Mouse (Mus musculus) 3T3-L1 (cell line): Measurements from ENCODE around the gene Krt18.

ENCODE experiments used
- DNase-seq: peaks from one replicate; pipeline ENCODE4 v3.0.0-alpha.2; 2015; ENCODE audit warnings: low read depth, low spot score

Krt18 gene

DNA sequence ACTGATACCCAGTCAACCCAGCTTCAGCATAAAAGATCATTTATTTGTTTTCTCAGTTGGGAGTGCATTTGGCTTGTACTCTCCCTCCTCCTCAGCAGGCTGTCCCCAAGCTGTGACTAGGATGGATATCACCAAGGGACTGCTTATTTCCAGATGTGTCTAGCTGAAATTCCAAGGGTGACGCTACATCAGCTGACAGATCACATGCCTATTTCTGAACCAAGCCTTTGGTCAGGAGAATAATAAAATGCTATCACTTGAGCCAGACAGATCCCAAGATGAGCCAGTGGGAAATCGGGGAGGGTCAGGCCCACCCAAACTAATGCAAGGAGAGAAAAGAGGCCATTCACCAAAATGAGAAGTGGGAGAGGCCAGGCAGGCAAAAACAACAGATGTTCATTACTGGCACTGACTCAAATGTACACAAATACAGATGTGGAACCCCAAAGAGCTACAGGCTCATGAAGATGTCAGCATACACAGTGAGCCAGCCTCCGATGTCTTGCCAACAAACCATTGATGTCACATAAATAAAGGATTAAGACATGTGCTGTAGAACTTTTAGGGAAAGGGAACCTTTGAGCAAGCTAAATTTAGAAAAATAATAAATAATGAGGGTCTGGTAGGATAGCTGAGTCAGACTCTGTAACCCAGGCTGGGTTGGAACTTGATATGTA is 17.3 kb upstream of the Krt18 start:
- peak; percentile 93 for DNase-seq

DNA sequence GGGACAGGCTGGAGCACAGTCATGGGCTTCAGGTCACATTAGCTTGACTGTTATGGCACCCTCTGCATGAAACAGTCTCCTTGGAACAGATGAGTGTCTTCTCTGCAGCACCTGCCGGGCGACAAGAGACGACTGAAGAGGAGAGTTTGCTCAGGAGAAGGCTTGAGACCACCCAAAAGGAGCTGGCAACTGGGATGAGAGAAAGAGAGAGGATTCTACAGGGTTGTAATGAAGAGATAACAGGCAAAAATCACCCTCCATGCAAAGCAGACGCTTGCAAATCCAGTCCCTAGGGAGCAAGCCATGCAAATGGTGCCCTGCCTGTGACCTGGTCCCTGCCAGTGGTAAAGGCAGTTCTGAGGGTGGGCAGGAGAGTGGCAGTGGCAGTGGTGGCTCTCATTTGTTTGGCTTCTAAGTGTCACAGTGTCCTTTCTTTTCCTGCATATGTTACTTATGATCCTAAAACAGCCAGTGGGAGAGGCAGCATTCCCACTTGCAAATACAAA is 15.7 kb upstream of the Krt18 start:
- no peak for DNase-seq

DNA sequence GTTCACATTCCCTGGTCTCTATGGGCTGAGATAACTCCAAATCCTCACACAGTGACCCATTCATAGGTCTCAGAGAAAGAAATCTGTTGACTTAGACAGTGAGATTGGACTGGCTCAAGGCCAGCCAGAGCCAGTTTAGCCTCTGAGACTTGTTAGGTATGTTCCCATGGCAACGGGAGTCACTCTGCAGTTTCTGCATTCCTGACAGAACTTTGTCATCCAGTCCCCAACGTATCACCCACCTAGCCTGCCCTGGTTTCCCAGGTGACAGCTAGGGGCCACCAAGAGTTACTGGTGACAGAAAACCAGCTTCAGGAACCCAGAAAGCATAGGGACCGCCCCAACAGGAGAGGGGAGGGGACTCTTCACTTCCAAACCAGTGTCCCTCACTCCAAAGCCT is 14.3 kb upstream of the Krt18 start:
- peak; percentile 76 for DNase-seq

DNA sequence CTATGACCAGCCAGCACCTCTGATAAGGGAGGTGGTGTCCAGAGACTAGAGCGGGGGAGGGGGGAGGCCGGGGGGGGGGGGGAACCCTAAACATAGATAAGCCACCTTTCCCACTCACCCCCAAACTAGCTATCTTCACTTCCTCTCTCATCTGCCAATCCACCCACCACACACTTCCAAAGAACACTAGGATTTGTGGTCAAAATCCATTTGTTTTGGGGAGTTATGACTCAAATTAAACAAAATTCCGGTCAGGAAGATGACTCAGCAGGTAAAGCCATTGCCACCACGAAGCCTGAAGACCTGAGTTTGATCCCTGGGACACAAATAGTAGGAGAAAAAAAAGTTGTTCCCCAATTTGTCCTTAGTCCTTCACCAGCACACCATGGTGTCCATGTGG is 13.1 kb upstream of the Krt18 start:
- peak; percentile 74 for DNase-seq

DNA sequence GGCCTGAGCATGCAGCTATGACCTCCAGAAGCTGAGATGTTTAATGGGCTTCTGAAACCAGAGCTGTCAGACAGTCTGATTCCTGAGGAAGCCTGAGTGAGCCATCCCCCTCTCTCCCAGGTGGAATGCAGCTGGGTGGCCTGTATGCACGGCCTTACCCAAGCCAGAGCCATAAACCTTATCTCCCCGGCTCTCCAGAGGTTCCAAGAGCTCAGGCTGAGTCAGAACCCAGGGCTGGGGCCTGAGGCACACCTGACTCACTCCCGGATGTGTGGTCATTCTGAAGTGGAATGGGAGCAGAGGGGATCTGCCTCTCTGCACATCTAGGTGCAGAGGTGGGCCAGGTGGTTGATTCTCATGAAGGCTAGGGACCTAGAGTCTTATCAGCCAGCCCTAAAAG is 11.9 kb upstream of the Krt18 start:
- peak; percentile 93 for DNase-seq

DNA sequence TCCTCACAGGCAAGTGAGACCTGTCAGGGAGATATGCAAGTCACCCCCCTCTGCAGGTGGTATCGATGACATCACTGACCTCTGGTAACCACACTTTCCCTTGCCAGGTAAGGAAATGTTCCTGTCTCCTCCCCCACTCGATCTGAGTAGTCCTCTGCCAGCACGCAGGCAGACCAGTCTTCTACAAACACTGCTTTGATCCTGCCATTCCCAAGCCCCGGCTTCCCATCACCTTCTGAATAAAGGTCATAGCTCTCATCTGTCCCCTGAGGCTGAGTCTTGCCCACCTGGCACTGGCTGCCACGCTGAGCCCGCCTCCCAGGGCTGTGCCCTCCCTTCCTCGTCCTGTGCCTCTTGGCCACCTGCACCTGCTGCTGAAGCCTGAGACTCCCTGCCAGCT is 11.2 kb upstream of the Krt18 start:
- DNase-seq, result no peak

DNA sequence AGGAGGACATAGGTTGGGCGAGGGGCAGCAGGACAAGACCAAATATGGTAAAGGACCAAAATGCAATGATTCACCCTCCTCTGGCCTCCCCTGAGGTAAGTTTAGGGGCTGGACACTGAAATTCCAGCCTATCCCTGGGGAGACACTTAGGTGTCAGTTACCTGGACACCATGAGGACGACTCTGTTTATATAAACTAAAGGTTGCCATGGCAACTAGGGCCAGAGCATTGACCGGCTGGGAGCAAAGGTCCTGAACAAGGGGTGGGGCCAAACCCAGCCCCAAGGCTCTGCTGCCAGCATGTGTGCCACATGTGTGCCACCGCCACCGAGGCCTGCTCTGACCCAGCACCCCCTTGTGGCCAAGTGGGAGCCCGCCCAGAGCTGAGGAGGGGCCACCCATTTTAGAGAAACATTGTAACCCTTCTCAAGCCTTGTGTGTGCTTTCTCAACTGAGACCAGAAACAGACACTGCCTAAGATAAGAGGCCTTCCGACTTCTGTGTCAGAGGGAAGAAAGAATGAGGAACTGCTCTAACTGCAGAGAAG is 10.0 kb upstream of the Krt18 start:
- peak; percentile 44 for DNase-seq

DNA sequence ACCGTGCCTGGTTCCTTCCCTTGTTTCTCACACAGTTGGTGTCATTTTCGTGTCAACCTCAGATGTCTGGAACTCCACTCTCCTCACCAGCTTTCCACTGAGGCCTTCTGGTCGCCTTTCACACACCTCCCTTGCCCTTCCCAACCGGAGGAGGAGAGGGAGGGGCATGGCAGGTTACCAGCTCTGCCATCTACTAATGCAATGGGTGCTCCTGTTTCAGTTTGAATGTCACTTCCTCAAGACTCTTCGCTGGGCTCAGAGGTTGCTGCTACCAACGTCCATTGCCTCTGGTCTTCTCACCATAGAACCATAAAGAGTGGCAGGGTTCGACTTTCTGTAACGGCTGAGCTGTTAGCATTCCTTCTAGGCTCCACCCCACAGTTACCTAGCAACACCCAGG is 5.5 kb upstream of the Krt18 start:
- DNase-seq, result no peak

DNA sequence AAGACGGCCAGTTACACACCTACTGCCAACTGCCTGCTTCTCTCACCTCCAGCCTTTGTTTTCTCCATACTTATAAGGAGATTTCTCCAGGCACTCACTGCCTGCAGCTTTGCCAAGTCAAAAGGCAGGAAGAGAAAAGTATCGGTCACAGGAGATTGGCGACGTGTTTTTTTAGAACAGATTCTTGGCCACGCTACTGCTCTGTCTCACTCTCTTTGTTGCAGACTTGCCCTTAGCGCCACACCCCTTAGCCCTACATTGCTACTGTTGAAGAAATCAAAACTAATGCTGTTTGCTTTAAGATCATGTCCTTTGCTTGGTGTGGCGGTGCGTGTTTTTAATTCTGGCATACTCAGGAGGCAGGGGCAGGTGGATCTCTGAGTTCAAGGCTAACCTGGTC is 4.1 kb upstream of the Krt18 start:
- DNase-seq, result no peak

DNA sequence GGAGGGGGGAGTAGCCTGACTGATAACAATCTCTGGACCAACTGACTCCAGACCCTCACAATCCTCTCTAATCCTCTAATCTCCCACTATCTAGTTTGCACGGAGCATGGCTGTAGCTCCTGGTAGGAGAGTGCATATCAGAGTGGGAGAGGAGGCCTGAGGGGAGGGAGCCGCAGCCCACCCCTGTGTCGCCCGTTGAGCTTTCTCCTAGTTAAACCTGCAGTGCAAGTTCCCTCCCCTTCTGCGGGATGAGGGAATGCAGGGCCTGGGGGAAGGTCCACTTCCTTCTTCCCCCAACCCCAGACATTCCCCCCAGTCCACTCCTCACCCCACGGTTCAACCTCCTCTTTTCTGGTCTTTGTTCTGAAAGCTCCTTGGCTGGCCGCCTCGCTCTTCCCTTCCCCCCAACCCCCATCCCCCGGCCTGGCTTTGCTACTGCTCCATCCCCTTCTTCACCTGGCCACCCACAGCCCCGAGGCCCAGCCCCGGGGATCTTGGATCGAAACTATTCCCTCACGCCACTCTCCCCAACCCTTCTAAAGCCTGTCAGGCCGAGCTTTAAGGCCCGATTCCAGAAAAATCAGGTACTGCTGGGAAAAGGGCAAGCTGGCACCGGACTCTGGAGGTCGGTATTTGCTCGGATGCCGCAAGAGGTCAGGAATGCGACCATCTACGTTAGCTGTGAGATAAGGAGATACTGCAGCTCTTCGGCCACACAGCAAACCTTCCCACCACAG is 2.7 kb upstream of the Krt18 start:
- DNase-seq, result no peak

DNA sequence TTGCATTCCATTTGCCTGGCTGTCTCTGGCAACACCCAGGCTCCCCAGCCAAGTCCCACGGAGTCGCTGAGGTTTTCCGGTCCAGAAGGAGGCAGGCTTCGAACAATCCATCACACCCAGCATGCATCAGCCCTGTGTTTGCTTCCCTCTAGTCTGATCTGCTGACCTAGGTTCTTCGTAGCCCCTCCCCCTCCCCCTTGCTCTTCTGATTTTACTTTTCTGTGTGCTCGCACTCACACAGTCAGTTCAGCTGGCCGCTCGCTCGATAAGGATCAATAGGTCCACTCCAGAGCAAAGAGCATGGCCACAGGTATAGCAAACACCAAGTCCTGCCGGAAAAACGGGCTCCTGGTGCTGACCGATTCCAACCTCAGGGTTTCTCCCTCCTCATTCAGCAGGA is 1.6 kb upstream of the Krt18 start:
- no peak for DNase-seq

DNA sequence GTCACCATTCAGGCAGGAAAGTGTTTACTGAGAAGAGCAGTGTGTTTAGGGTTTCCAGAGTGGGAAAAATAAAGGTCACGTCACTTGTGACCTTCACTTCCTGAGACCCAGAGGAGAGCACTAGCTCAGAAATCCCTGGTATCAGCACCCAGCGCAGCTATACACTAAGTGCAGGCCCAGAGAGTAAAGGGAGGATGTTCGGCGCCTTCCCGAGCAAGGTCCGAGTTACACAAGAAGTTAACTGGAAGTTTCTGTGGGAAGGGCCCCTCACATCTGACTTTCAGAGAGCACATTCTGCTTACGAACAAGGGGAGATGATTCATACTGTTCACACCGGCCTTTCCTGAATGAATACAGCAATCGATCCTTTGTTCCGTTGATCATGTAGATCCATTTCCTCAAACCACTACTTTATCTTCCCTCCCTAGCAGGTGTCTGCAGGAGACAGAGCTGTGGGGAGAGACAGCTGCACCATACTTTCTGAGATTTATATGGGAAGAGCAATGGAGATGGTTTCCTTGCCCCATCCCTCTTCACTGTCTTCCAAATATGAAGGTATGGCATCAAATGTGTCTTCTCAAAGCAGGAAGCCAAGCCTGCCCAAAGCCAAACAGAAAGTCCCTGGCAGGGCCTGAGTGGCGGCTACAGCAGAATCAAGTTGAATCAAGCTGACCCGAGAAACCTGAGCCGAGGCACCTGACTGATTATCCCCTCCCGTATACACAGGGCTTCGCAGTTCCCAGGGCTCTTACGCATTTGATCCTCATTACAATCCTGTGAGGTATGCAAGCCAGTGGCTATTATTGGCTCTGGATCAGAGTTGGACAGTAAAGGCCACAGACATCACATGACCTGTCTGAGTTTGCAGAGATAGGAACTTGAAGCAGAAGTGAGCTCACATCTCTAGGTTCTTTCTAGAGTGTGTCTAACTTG is 6.4 kb downstream of the Krt18 start:
- peak; percentile 17 for DNase-seq

DNA sequence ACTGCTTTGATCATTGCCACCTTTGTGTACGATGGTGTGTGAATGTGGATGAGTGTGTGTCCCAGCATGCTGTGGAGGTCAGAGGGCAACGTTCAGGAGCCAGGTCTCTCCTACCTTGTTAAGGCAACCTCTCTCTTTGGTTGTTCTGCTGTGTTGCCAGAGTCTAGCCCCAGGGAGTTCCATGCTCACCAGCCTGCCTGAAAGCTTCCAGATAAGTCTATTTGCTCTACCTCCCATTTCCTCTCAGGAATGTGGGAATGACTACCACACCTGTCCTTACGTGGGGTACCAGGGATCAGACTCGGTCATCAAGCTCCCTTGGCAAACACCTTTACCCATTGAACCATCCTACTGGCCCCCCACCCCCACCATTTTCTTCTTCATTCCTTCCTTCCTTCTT is 12.3 kb downstream of the Krt18 start:
- no peak for DNase-seq

DNA sequence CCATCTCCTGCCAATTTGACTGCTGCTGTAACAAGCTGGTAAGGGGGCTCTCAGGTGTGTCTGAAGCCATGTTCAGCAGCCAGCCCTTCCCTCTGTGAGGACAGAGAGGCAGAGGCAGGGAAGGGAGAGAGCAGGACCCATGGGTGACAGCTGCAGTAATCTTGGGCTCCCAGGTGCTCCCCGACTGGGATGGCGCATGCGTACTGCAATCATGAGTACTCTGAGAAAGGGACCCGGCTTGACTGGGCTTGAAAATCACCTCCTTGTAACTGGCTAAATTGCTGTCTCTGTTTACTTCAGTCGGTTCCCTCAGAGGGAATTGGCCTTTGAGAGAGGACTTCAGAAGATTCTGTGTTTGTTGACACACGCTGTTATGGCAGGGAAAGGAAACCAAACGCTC is 14.0 kb downstream of the Krt18 start:
- no peak for DNase-seq

DNA sequence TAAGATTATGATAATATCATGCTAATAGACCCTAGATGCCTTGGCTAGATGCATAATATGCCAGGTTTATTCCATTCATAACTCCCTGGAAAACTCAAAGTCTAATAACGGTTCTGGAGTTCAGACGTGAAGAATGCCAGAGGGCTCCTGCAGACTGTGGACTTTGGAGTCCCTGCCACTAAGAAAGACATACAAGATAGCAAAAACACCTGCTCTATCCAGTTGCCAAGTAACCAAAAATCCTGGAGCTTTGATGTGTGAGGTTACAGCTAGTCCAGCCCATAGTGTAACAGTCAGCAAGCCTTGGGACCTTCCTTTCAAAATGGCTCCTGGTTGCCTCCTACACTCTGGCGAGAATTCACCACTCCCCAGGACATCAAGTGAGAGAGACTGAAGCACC is 16.8 kb downstream of the Krt18 start:
- no peak for DNase-seq

DNA sequence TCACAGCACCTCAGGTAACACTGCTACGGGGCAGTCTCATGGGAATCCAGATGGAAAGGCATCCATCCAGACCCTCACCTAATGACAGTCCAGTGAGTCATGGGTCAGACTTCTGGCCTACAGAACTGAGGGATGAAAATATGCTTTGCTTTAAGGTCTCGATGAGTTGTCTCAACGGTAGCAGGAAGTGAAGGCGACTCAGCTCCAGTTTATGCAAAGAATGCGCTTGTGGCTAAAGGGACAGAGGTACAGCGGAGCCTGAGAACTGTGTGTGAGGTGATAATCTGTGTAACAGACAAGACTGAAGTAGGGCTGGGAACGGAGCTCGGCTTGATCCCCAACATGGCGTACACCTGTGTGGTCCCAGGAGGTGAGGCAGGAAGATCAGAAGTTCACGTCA is 17.7 kb downstream of the Krt18 start:
- DNase-seq, result peak; percentile 94

DNA sequence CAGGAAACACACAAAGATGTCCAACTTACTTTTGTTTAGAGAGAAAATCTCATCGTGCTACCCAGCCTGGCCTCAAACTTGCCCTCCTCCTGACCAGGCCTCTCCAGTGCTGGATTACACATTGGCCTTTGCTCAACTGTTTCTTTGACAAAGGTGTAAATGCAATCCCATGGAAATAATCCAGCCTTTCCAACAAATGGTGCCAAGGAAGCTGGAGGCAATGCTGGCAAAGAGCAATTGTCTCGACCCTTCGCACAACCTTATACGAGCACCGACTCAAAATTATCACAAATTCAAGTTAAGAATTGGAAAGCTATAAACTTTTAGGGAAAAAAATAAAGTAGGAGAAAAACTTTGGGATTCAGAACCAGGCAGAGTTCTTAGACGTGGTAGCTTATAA is 20.0 kb downstream of the Krt18 start:
- no peak for DNase-seq

DNA sequence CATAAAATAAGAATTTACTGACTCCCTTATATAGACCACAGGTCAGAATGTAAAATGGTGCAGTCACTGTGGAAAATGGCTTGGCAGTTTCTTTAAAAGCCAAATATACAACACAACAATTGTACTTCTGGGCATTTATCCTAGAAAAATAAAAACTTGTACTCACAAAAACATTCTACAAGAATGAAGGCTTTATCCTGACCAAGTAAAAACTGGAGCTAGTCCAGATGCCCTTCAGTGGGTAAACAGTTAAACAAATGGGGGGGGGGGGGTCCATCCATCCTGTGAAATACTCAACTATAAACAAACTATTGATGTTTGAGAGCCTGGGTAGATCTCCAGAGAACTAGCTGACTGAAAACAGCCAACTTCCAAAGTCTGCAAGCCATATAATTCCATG is 21.9 kb downstream of the Krt18 start:
- peak; percentile 49 for DNase-seq

DNA sequence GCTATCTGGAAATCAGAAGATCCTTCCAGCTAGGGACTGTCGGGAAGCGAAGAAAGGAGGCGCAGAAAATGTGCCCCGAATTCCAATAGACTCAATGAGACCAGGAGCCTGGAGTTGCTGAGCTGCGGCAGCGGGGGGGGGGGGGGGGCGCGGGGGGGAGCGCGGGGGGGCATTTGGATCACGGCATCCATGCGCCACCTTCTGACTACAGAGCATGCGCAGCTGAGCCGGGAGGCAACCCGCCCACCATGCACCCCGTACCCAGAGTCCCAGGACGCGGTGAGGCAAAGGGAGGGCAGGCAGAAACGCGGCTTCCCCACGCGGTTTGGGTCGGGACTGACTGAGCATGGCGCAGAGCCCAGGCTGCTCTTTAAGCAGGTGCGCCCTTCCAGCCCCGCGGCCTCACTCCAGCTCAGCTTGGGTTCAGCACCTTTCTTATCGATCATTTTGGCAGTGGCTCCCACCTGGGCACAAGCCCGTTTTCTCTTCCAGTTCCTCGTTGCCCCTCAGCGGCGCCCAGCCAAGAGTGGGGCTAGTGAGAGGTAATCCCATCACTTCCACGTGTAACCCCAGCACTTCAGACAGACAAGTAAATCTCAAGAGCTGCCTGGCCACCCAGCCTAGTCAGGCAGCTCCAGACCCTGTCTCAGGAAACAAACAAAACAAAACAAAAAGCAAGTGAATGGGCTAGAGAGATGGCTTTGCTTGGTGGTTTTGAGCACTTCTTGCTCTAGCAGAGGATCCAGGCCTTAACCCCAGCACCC is 24.1 kb downstream of the Krt18 start:
- DNase-seq, result no peak

DNA sequence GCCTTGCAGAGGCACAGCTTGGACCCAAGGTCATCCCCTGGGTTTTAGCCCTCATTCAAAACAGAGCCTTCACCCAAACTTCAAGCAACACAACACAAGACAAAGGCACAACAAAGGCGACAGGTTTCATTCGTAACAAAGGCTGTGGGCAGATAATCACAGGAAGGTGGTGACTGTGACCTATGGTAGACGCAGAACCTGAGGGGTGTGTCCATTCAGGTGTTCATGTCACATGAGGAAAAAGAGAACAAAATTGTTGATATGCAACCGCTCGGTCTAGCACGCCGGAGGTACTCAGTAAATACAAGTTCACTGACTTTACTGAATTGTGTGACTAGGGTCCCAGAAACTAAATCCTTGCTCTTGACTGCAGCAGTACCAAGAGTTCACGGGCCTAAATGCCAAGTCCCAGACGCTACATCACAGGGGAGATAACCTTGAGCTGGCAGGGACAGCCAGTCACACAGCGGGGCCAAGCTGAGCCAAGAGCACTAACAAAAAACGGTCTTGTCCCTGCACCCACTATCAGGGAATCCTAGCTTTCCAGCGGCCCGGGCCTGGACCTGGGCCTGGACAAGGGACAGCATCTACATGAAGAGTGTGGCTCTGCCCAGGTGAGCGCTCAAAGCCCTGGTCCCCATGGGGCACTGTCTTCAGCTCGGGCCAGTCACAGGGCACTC is 28.7 kb downstream of the Krt18 start:
- DNase-seq, result no peak
